Mouse (Mus musculus) mature B cell (primary cell): ENCODE measurements around the gene Gm10964.

Experiments
- in situ Hi-C: fragments of 300-500 bp; cut with MboI; formaldehyde crosslinking; loops from 2 replicates; pipeline ENCODE4 v1.14.3; 2019

Gene Gm10964

GRCm38 (mm10) chr3:103734696-103735519 lies 4.3 kb upstream of the Gm10964 start:
- in situ Hi-C loops, result no loop called here

GRCm38 (mm10) chr3:103735776-103736600 lies 3.2 kb upstream of the Gm10964 start:
- in situ Hi-C loops, result no loop called here

GRCm38 (mm10) chr3:103737061-103737754 lies 2.0 kb upstream of the Gm10964 start:
- in situ Hi-C loops, result no loop called here

- in situ Hi-C loops, result no loop called here
Observed at GRCm38 (mm10) chr3:103737778-103738571, 1.2 kb upstream of the Gm10964 start, which contains the start of gene Olfml3. TSS of gene Olfml3 (minus strand) at chr3:103738001.

GRCm38 (mm10) chr3:103740342-103740741 lies 1.2 kb downstream of the Gm10964 start:
- in situ Hi-C loops, result no loop called here

- in situ Hi-C loops, result no loop called here
Observed at GRCm38 (mm10) chr3:103743208-103743607, 4.0 kb downstream of the Gm10964 start.

- in situ Hi-C loops, result no loop called here
Observed at GRCm38 (mm10) chr3:103745001-103745770, 6.0 kb downstream of the Gm10964 start.

GRCm38 (mm10) chr3:103746711-103747110 lies 7.5 kb downstream of the Gm10964 start:
- in situ Hi-C loops, result no loop called here

GRCm38 (mm10) chr3:103751558-103751957 lies 12.4 kb downstream of the Gm10964 start:
- in situ Hi-C loops, result no loop called here

- in situ Hi-C loops, result no loop called here
Observed at GRCm38 (mm10) chr3:103755351-103755750, 16.2 kb downstream of the Gm10964 start.

- in situ Hi-C loops, result no loop called here
Observed at GRCm38 (mm10) chr3:103756920-103757319, 17.8 kb downstream of the Gm10964 start.

- in situ Hi-C loops, result no loop called here
Observed at GRCm38 (mm10) chr3:103758456-103758855, 19.3 kb downstream of the Gm10964 start.

GRCm38 (mm10) chr3:103759261-103759970 lies 20.2 kb downstream of the Gm10964 start:
- in situ Hi-C loops, result no loop called here

- in situ Hi-C loops, result no loop called here
Observed at GRCm38 (mm10) chr3:103766789-103767188, 27.6 kb downstream of the Gm10964 start.

- in situ Hi-C loops, result no loop called here
Observed at GRCm38 (mm10) chr3:103771531-103772130, 32.5 kb downstream of the Gm10964 start.

GRCm38 (mm10) chr3:103772846-103773245 lies 33.7 kb downstream of the Gm10964 start:
- in situ Hi-C loops, result no loop called here

GRCm38 (mm10) chr3:103773508-103773907 lies 34.3 kb downstream of the Gm10964 start:
- in situ Hi-C loops, result no loop called here

- in situ Hi-C loops, result no loop called here
Observed at GRCm38 (mm10) chr3:103774009-103774408, 34.8 kb downstream of the Gm10964 start.

- in situ Hi-C loops, result no loop called here
Observed at GRCm38 (mm10) chr3:103777940-103778339, 38.8 kb downstream of the Gm10964 start.
